ENCODE assay signal across 8 mouse cellular contexts in genomic region chr3:87504330-87504729, GRCm38 (mm10). TPM values are rescaled to one million over a fixed set of nuclear protein-coding genes. Genes with fewer than 3 reads are reported as not detected.
DNase-seq lines count a peak whose midpoint lies in the region; ATAC-seq lines count a peak whose summit lies in the region.

No protein-coding gene starts in this region.

- H3K4me1 ChIP-seq in hindbrain, embryonic 16.5 days (ENCODE audit: control insufficient read depth, insufficient read depth, low read depth, low read length): no peaks in the 10 kb centered on the region

- ATAC-seq in hindbrain, embryonic 16.5 days: peak; percentile 69
- no peak for ATAC-seq in inflammation-experienced regulatory T-cells, adult 6 months

- no peak overlapping the region for H3K9ac ChIP-seq in hindbrain, embryonic 16.5 days (ENCODE audit: low read depth, low read length)

- H3K9me3 ChIP-seq in hindbrain, embryonic 16.5 days (ENCODE audit: control insufficient read depth, low read length): no peaks in the 10 kb centered on the region

- H3K36me3 ChIP-seq in hindbrain, embryonic 16.5 days (ENCODE audit: control insufficient read depth, insufficient read depth, low read length): no peaks in the 10 kb centered on the region

- no peak overlapping the region for H3K4me3 ChIP-seq in hindbrain, embryonic 16.5 days (ENCODE audit: low read length)

- H3K27ac ChIP-seq in hindbrain, embryonic 16.5 days (ENCODE audit: low read depth, low read length): no peak overlapping the region

- 0 out of 2 replicates have a peak overlapping the region, but pooled peaks have one; percentile 27 for H3K4me2 ChIP-seq in hindbrain, embryonic 16.5 days (ENCODE audit: low read length)

- DNase-seq in adrenal gland, adult 2 months: peak; percentile 36
- DNase-seq in adrenal gland, adult 8-10 months: no peak
- DNase-seq in left cerebral cortex, adult 18-20 months (ENCODE audit: low spot score in 2 of 2): peak; percentile 25 to 40
- DNase-seq in left cerebral cortex, adult 11 months (ENCODE audit: low spot score): no peak
- DNase-seq in cerebellum, postnatal 10 days: peak; percentile 77 to 83
- peak; percentile 67 for DNase-seq in mesoderm, embryonic 11.5 days (ENCODE audit: low read depth, low spot score)

- 21% methylated on average over 7 of the region's 7 CpGs for WGBS in hindbrain, embryonic 16.5 days

- no peaks in the 10 kb centered on the region for H3K27me3 ChIP-seq in hindbrain, embryonic 16.5 days (replicated peaks; ENCODE audit: control insufficient read depth, insufficient read depth, low read length)

RNA-seq across cellular contexts. Expression of gene Etv3, which starts 20.9 kb away (rescaled TPM):
- total RNA-seq in adrenal gland, adult 2 months (2021): 10 to 100 TPM; 19.4 to 25.8 TPM
- polyA plus RNA-seq in adrenal gland, adult 2 months (2012; rRNA removed): 10.8 and 11.2 TPM in 2 replicates
- 10 to 100 TPM; 19.4 to 24.6 (median 22.4) TPM for total RNA-seq in adrenal gland, adult 8-10 months (2022)
- total RNA-seq in left cerebral cortex, adult 18-20 months (2021): 10 to 100 TPM; 28.0 to 28.1 TPM
- 9.2 and 10.3 TPM in 2 replicates for polyA plus RNA-seq in hindbrain, embryonic 16.5 days (2015; fragmentation: Nextera tagmentation; extraction: Ambion mirVana)
- 10 to 100 TPM; 13.5 to 22.5 (median 19.3) TPM for polyA plus RNA-seq in inflammation-experienced regulatory T-cells, adult 6 months (2017; shearing (Covaris generic))

Comparison
In these comparisons a context has a peak if more than half of its experiments do, and no peak if none do; other contexts are left out.
1. DNase-seq: peak in adrenal gland, adult 2 months (single experiment), left cerebral cortex, adult 18-20 months (2 of 2), cerebellum, postnatal 10 days (2 of 2) and mesoderm, embryonic 11.5 days (single experiment); none in adrenal gland, adult 8-10 months (single experiment) and left cerebral cortex, adult 11 months (single experiment).